Mouse (Mus musculus) midbrain, embryonic 14.5 days (tissue): ENCODE measurements at regions not wholly inside any gene's neighbourhood (a gene's known extent, or its start where the extent isn't known, plus 50 kb on each side); places are given as distances from the start of the nearest gene placed in this dataset.

Source experiments
- ATAC-seq: fragments of 200-750 bp; cut with Nextera tagmentation; 2 replicates; pipeline ENCODE4 v1.8.0; 2017; ENCODE audit warnings: moderate number of reproducible peaks, moderate library complexity; ENCODE audit not compliant: low FRiP score, low TSS enrichment
- DNase-seq: peaks from one replicate; pipeline ENCODE4 v3.0.0-alpha.2; 2015
- H3K27ac ChIP-seq: fragments of 300-500 bp; sonication (generic); replicated peaks from 2 replicates; pipeline ENCODE4 v1.5.1; 2014; ENCODE audit warnings: mild to moderate bottlenecking, low read depth, low read length, moderate library complexity
- H3K27me3 ChIP-seq: fragments of 300-500 bp; sonication (generic); 2 replicates; pipeline ENCODE4 v1.6.1; 2014; ENCODE audit warnings: low read length, control low read depth, mixed read lengths; ENCODE audit not compliant: control insufficient read depth, insufficient read depth
- H3K36me3 ChIP-seq: fragments of 300-500 bp; sonication (generic); 2 replicates; pipeline ENCODE4 v1.6.1; 2014; ENCODE audit warnings: low read length, control low read depth; ENCODE audit not compliant: control insufficient read depth, insufficient read depth
- H3K4me1 ChIP-seq: fragments of 300-500 bp; sonication (generic); 2 replicates; pipeline ENCODE4 v1.6.1; 2014; ENCODE audit warnings: mild to moderate bottlenecking, antibody characterized with exemption, low read length, control low read depth; ENCODE audit not compliant: control insufficient read depth, insufficient read depth
- H3K4me2 ChIP-seq: fragments of 300-500 bp; sonication (generic); 2 replicates; pipeline ENCODE4 v1.6.1; 2014; ENCODE audit warnings: mild to moderate bottlenecking, low read length, moderate library complexity
- H3K4me3 ChIP-seq: fragments of 300-500 bp; sonication (generic); replicated peaks from 2 replicates; pipeline ENCODE4 v1.5.1; 2014; ENCODE audit warnings: low read depth, low read length
- H3K9ac ChIP-seq: fragments of 300-500 bp; sonication (generic); replicated peaks from 2 replicates; pipeline ENCODE4 v1.6.1; 2014; ENCODE audit warnings: mild to moderate bottlenecking, low read length, moderate library complexity
- H3K9me3 ChIP-seq: fragments of 300-500 bp; sonication (generic); 2 replicates; pipeline ENCODE4 v1.6.1; 2016; ENCODE audit warnings: low read length, control low read depth, mixed read lengths; ENCODE audit not compliant: control insufficient read depth
- WGBS: fragments of 180-500 bp; shearing (Covaris S2); extraction: QIAGEN DNeasy Blood & Tissue Kit; methylation state at CpG from one replicate; pipeline ENCODE4 v1.1.7; 2014; 5-methylcytosine and 5-hydroxymethylcytosine counted together

DNA sequence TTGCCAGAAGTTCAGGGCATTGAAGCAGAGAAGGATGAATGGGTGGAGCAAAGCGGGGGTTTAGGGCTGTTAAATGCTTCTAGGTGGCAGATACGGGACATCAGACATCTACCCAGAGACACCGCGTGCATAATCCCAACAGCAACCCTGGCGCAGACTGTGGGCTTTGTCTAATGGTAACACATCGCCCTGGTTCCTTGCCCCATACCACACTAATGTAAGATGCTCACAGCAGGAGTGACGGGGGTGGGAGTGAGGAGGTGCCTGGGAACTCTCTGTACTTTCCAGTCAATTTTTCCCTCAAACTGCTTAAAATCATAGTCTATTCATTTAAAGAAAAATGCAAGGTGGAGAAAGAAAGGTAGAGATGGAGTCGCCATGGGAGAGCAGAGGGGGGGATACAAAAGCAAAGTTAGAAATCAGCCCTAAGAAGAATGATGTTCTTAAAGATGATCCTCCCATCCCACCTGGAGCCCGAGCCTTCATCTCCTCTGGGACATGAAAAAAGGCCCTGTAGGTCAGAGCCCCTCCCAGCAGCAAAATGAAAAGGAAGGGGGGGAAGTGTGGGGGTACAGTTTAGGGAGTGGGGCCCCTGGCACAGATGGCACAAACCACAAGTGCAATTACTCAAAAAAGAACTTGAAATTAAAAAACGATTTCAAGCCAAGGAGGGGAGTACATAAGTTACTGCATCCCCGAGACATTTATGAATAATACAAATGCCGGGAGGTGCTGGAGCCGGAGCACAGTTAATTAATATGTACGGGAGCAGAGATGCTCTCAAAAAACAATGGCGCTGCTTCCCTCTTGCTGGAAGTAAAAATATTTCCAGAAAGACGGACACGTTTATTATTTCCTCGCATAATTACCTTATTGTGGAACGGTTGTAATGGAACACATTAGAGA is 167.0 kb upstream of the Sdk2 start:
- 0 out of 2 replicates have a peak, but pooled peaks cover 3% of the 10 kb centered on the region for H3K9me3 ChIP-seq
- H3K4me1 ChIP-seq, result peaks cover 8% of the 10 kb centered on the region; the same call in 1 of the 2 replicates
- H3K9ac ChIP-seq, result no peak overlapping the region
- 67% methylated on average over 19 of the region's 19 CpGs for WGBS
- 0 out of 2 replicates have a peak overlapping the region, but pooled peaks have one; percentile 58 for H3K27ac ChIP-seq
- no peak for ATAC-seq
- DNase-seq, result peak; percentile 49
- H3K27me3 ChIP-seq, result no peaks in the 10 kb centered on the region
- H3K36me3 ChIP-seq, result no peaks in the 10 kb centered on the region
- H3K4me2 ChIP-seq, result 0 out of 2 replicates have a peak overlapping the region, but pooled peaks have one; percentile 0
- no peak overlapping the region for H3K4me3 ChIP-seq

DNA sequence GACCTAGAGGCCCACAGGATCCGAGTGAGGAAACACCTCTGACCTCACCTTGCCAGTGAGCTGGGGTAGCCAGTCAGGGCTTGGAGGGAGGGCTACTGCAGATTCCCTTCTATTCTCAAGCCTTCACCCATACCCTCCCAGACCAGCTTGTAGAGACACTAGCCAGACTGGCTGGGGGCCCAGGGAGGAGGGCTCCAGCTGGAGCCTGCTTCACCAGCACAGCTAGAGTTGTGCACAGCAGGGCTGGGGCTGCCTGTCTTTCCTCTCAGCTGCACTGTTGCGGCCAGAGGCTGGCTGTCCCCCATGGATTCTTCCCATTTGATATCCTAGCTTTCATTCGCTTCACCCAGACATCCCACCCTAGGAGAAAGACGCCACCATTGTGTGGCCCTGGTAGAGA is 165.0 kb upstream of the Sdk2 start:
- ATAC-seq (no peak), DNase-seq (no peak)
- no peak overlapping the region for H3K4me2 ChIP-seq
- H3K9ac ChIP-seq, result no peak overlapping the region
- no peaks in the 10 kb centered on the region for H3K36me3 ChIP-seq
- WGBS, result 61% methylated on average over 4 of the region's 4 CpGs
- peaks cover 5% of the 10 kb centered on the region; the same call in 1 of the 2 replicates for H3K4me1 ChIP-seq
- H3K4me3 ChIP-seq, result no peak overlapping the region
- H3K27me3 ChIP-seq, result no peaks in the 10 kb centered on the region
- 0 out of 2 replicates have a peak, but pooled peaks cover 3% of the 10 kb centered on the region for H3K9me3 ChIP-seq
- H3K27ac ChIP-seq, result no peak overlapping the region

DNA sequence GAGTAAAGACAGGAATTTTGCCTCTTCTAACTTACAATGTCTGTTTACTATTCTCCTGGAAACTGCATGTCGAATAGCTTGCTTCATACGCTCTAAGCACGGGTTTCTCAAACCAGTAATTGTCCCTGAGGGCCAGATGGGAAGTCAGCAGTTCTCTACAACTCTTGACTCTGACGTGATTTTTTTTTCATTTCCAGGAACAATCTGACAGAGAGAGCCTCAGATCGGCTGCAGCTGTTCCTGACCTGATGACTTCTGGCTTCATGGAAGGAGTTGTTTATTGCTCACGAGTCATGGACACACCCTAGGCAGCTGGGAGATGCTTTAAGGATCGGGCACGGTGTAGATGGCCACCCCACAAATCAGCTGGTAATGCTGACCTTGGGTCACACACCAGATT is 162.9 kb upstream of the Sdk2 start:
- no peaks in the 10 kb centered on the region for H3K27me3 ChIP-seq
- H3K9ac ChIP-seq, result no peak overlapping the region
- no peak overlapping the region for H3K4me2 ChIP-seq
- no peak overlapping the region for H3K4me3 ChIP-seq
- DNase-seq, result no peak
- 77% methylated on average over 8 of the region's 8 CpGs for WGBS
- peaks cover 5% of the 10 kb centered on the region; the same call in 1 of the 2 replicates for H3K4me1 ChIP-seq
- no peak overlapping the region for H3K27ac ChIP-seq
- no peak for ATAC-seq
- no peaks in the 10 kb centered on the region for H3K9me3 ChIP-seq
- no peaks in the 10 kb centered on the region for H3K36me3 ChIP-seq

DNA sequence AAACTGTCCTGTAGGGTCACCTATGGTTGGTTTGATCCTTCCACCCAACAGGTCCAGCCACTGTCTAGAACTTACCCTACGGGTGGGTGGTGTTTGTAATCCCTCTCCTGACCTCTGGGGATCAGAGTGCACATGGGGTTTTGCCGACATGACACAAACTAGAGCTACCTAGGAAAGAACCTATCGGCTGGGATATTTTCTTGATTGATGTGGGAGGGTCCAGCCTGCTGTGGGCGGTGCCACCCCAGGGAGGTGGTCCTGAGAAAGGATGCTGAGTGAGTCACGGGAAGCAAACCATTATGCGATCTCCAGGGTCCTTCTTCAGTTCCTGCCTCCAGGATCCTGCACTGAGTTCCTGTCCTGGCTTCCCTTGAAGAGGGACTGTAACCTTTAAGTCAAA is 162.3 kb upstream of the Sdk2 start:
- Histone ChIP-seq H3K4me3 (no peak overlapping the region), H3K27ac (no peak overlapping the region), H3K4me1 (peaks cover 5% of the 10 kb centered on the region; the same call in 1 of the 2 replicates), H3K27me3 (no peaks in the 10 kb centered on the region), H3K9me3 (no peaks in the 10 kb centered on the region), H3K36me3 (no peaks in the 10 kb centered on the region), H3K4me2 (no peak overlapping the region), H3K9ac (no peak overlapping the region)
- DNase-seq, result no peak
- no peak for ATAC-seq
- 87% methylated on average over 6 of the region's 6 CpGs for WGBS

DNA sequence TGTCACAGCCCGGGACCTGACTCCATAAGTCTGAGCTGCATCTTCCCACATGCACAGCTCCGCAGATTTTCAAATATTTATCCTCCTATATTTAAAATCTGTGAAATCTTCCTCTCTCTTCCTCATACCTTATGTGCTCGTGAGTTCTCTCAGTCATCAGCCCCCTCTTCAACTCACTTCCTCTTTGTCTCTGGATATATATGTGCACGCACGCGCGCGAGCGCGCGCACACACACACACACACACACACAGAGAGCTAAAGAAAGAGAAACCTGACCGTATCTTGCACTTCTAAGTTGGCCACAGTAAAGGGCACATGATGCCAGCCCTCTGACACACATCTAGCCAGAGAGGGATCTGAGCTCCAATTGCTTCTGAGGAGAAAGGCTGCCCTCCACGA is 159.7 kb upstream of the Sdk2 start:
- H3K36me3 ChIP-seq, result no peaks in the 10 kb centered on the region
- H3K27ac ChIP-seq, result no peak overlapping the region
- no peak overlapping the region for H3K9ac ChIP-seq
- WGBS, result 94% methylated on average over 13 of the region's 13 CpGs
- H3K4me1 ChIP-seq, result no peaks in the 10 kb centered on the region
- H3K27me3 ChIP-seq, result no peaks in the 10 kb centered on the region
- no peak for ATAC-seq
- no peaks in the 10 kb centered on the region for H3K9me3 ChIP-seq
- H3K4me3 ChIP-seq, result no peak overlapping the region
- H3K4me2 ChIP-seq, result no peak overlapping the region
- DNase-seq, result no peak

DNA sequence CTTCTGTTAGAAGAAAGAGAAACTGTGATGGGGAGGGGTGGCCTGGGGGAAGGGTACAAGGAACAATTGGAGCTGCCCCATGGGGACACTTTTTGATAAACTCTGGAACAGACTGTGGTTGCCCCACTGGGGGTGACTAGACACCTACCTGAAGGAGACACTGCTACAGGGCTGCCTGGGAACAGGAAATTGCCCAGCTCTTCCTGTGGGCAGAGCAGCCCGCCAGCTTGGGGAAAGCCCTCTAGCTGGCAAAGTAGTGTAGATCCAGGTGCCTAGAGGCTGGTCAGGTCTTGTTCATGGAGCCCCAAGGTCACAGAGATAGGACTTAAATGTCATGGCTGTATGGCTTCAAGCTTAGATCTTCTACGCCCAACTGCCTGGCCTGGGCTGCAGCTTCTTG is 157.9 kb upstream of the Sdk2 start:
- no peak overlapping the region for H3K27ac ChIP-seq
- WGBS, result 94% methylated on average over 2 of the region's 2 CpGs

DNA sequence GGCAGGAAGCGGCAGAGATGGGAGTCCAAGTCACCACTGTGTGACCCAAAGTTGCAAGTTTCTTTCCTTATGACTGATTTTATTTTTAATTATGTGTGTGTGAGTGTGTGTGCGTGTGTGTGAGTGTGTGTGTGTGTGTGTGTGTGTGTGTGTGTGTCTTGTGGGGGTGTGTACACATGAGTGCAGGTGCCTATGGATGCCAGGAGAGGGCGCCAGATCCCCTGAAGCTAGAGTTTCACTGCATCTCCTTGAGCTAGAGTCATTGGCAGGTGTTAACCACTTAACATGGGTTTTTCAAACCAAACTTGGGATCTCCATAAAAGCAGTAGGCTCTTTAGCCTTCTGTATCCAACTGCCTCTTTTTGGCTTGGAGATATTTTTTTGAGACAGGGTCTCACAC is 156.2 kb upstream of the Sdk2 start:
- Histone ChIP-seq H3K36me3 (no peaks in the 10 kb centered on the region), H3K9me3 (no peaks in the 10 kb centered on the region), H3K4me2 (no peak overlapping the region), H3K9ac (no peak overlapping the region), H3K4me1 (peaks cover 13% of the 10 kb centered on the region), H3K27ac (no peak overlapping the region), H3K4me3 (no peak overlapping the region), H3K27me3 (no peaks in the 10 kb centered on the region)
- ATAC-seq (no peak), DNase-seq (no peak)
- WGBS, result 91% methylated on average over 3 of the region's 3 CpGs

More for the DNA sequence above, 157.9 kb upstream of the Sdk2 start:
- no peak for ATAC-seq
- no peak for DNase-seq
- H3K27me3 ChIP-seq, result no peaks in the 10 kb centered on the region
- no peaks in the 10 kb centered on the region for H3K36me3 ChIP-seq
- no peak overlapping the region for H3K4me3 ChIP-seq
- H3K9ac ChIP-seq, result no peak overlapping the region
- no peaks in the 10 kb centered on the region for H3K4me1 ChIP-seq
- H3K4me2 ChIP-seq, result no peak overlapping the region
- H3K9me3 ChIP-seq, result no peaks in the 10 kb centered on the region

DNA sequence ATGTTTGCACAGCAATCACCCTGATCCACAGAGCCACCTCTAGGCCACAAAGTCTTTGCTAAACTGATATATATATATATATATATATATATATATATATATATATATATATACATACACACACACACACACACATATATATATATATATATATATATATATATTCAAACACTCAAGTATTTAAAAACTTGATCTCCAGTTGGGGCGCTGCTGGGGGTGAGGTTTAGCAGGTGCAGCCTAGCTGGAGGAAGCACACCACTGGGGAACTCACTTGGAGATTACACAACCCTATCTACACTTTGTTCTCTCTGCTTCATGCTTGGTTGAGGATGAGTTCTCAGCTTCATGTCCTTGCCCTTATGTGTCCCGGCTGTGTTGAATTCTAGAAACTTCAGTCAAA is 153.6 kb upstream of the Sdk2 start:
- Histone ChIP-seq H3K4me2 (no peak overlapping the region), H3K36me3 (no peaks in the 10 kb centered on the region), H3K9me3 (no peaks in the 10 kb centered on the region), H3K9ac (no peak overlapping the region), H3K4me1 (peaks cover 29% of the 10 kb centered on the region), H3K27me3 (no peaks in the 10 kb centered on the region), H3K27ac (no peak overlapping the region), H3K4me3 (no peak overlapping the region)
- 96% methylated on average over 2 of the region's 2 CpGs for WGBS
- no peak for ATAC-seq
- DNase-seq, result no peak
